Mouse (Mus musculus) gonadal fat pad, adult 2 months (tissue): Measurements from ENCODE around the gene Gm1123. TPM values are rescaled to one million over a fixed set of nuclear protein-coding genes. Genes with fewer than 3 reads are reported as not detected.

Experiments used
- DNase-seq: peaks from one replicate; pipeline ENCODE4 v3.0.0-alpha.2; 2012; ENCODE audit warnings: low read depth
- polyA plus RNA-seq: library from polyadenylated mRNA; depleted of rRNA; stranded (reverse); fragments of >200 nt; gene quantifications from 2 replicates; pipeline ENCODE4 v1.2.3, GENCODE M21; 2012; rRNA removed

The Gm1123 gene
- not detected in 2 replicates for polyA plus RNA-seq

GRCm38 (mm10) chr9:99035575-99035974 lies at the start of gene Gm1123:
Gene Gm1123, minus strand, starts transcription at chr9:99035715.
- no peak for DNase-seq

GRCm38 (mm10) chr9:99081718-99082117 lies 46.2 kb upstream of the Gm1123 start:
- DNase-seq = no peak

GRCm38 (mm10) chr9:99081308-99081707 lies 45.8 kb upstream of the Gm1123 start:
- DNase-seq = no peak

- DNase-seq = no peak
Observed at GRCm38 (mm10) chr9:99080657-99081056, 45.1 kb upstream of the Gm1123 start.

- DNase-seq = no peak
Observed at GRCm38 (mm10) chr9:99074462-99074861, 38.9 kb upstream of the Gm1123 start.

- DNase-seq = no peak
Observed at GRCm38 (mm10) chr9:99072538-99072937, 37.0 kb upstream of the Gm1123 start.

GRCm38 (mm10) chr9:99065311-99065710 lies 29.8 kb upstream of the Gm1123 start:
- DNase-seq = no peak

GRCm38 (mm10) chr9:99064216-99064615 lies 28.7 kb upstream of the Gm1123 start:
- no peak for DNase-seq

- DNase-seq = no peak
Observed at GRCm38 (mm10) chr9:99062544-99062943, 27.0 kb upstream of the Gm1123 start.

GRCm38 (mm10) chr9:99057751-99058150 lies 22.2 kb upstream of the Gm1123 start:
- DNase-seq = no peak

- DNase-seq = no peak
Observed at GRCm38 (mm10) chr9:99049760-99050159, 14.2 kb upstream of the Gm1123 start.

GRCm38 (mm10) chr9:99048724-99049250 lies 13.3 kb upstream of the Gm1123 start:
- no peak for DNase-seq

- no peak for DNase-seq
Observed at GRCm38 (mm10) chr9:99044761-99045160, 9.2 kb upstream of the Gm1123 start.

- DNase-seq = no peak
Observed at GRCm38 (mm10) chr9:99042641-99043040, 7.1 kb upstream of the Gm1123 start.

- DNase-seq = no peak
Observed at GRCm38 (mm10) chr9:99041994-99042393, 6.5 kb upstream of the Gm1123 start.

GRCm38 (mm10) chr9:99034111-99034510 lies 1.4 kb downstream of the Gm1123 start:
- DNase-seq = no peak

GRCm38 (mm10) chr9:99032031-99032430 lies 3.5 kb downstream of the Gm1123 start:
- DNase-seq = no peak

- no peak for DNase-seq
Observed at GRCm38 (mm10) chr9:99021751-99022150, 13.8 kb downstream of the Gm1123 start.

GRCm38 (mm10) chr9:99021166-99021565 lies 14.3 kb downstream of the Gm1123 start:
- no peak for DNase-seq

GRCm38 (mm10) chr9:99017679-99018078 lies 17.8 kb downstream of the Gm1123 start:
- DNase-seq = no peak

GRCm38 (mm10) chr9:99016759-99017158 lies 18.8 kb downstream of the Gm1123 start:
- no peak for DNase-seq

GRCm38 (mm10) chr9:99016301-99016700 lies 19.2 kb downstream of the Gm1123 start:
- no peak for DNase-seq

GRCm38 (mm10) chr9:99009898-99010199 lies 25.7 kb downstream of the Gm1123 start:
- no peak for DNase-seq

GRCm38 (mm10) chr9:99009069-99009897 lies 26.2 kb downstream of the Gm1123 start:
- DNase-seq = no peak
